Mouse (Mus musculus): ENCODE results near the gene Klrb1f. TPM values are rescaled to one million over a fixed set of nuclear protein-coding genes. Genes with fewer than 3 reads are reported as not detected.
"Not testable (repeated sequence)": the region's sequence is repeated elsewhere in the genome, so short reads cannot be mapped to it uniquely, and the experiment has no call there.

Klrb1f gene
- 0.23 TPM in 1 of 2 replicates, not detected in the other for polyA plus RNA-seq (2014; fragmentation: Nextera tagmentation; extraction: Ambion mirVana)

DNA sequence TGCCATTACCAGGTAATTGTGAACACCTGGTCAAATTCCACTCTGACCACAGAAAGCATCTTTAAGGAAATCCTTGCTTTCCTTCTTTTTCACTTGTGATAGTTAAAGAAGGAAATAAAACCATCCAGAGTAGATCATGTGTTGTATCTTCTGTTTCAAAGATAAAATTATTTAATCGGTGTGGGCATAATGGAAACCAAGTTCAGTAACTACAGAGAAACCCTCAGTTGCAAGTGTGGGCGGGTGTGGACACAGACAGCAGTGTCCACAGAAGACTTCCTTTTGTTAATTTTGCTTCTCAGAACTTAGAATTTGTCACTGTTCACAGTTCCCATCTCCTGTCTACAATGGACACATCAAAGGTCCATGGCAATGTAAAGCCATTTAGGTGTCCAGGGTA is at the start of gene Klrb1f:
TSS of gene Klrb1f (plus strand) at position 301 of the 400 bp plus-strand sequence.
- H3K9me3 ChIP-seq (ENCODE audit: control insufficient read depth, low read length) = no peaks in the 10 kb centered on the region
- no peak for DNase-seq (ENCODE audit: low spot score)
- no peak within 1 kb of the TSS for H3K4me3 ChIP-seq (ENCODE audit: low read depth, low read length)
- 92% methylated on average over 2 of the region's 2 CpGs for WGBS
- no peak within 1 kb of the TSS for H3K9ac ChIP-seq (ENCODE audit: low read length)
- no peak within 1 kb of the TSS for H3K27ac ChIP-seq (ENCODE audit: low read depth, low read length)
- H3K4me2 ChIP-seq (ENCODE audit: low read depth, low read length, severe bottlenecking) = no peak within 1 kb of the TSS
- H3K36me3 ChIP-seq (ENCODE audit: control insufficient read depth, insufficient read depth, low read length) = no peaks in the 10 kb centered on the region
- no peaks in the 10 kb centered on the region; the same call in 1 of the 2 replicates for H3K4me1 ChIP-seq (replicated peaks; ENCODE audit: control insufficient read depth, insufficient read depth, low read length)
- no peaks in the 10 kb centered on the region for H3K27me3 ChIP-seq (ENCODE audit: control insufficient read depth, insufficient read depth, low read length)
- ATAC-seq (replicated peaks; ENCODE audit: low FRiP score) = no peak

DNA sequence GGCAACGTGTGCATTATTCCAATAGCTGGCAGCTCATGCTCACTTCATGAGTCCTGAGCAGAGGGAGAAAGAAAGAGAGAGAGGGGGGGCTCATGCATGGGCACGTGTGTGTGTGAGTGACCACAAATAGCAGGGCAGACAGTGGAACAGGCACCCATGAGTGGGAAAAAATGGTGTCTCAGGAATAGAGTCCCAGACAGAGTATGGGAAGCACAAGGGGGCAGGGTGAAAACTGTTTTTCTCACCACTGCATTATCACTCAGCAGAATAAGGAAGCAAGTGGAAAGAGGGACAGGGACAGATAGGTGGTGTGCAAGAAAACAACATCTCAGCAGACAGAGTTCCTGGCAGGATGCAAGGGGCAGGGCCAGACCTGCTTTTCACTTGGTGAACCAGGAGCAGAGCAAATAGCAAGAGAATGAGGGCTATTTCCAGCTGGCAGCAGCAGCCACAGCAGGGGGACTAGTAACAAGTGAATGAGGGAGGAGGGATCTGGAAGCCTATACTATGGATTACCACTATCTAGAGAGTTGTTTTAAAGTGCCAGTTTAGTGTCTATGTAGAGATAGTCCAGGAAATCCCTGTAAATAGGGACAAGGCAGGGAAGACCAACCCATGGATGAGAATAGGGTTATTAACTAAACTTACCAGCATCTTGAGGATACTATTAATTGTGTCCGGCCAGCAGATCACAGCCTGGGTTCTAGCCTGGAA is 49.5 kb upstream of the Klrb1f start:
- Histone ChIP-seq H3K4me3 (ENCODE audit: low read depth, low read length) (no peak overlapping the region), H3K27me3 (ENCODE audit: control insufficient read depth, insufficient read depth, low read length) (no peaks in the 10 kb centered on the region; the same call in 1 of the 2 replicates), H3K9ac (ENCODE audit: low read length) (no peak overlapping the region), H3K4me2 (ENCODE audit: low read depth, low read length, severe bottlenecking) (no peak overlapping the region), H3K9me3 (ENCODE audit: control insufficient read depth, low read length) (no peaks in the 10 kb centered on the region), H3K4me1 (replicated peaks; ENCODE audit: control insufficient read depth, insufficient read depth, low read length) (no peaks in the 10 kb centered on the region; the same call in 1 of the 2 replicates), H3K36me3 (ENCODE audit: control insufficient read depth, insufficient read depth, low read length) (no peaks in the 10 kb centered on the region), H3K27ac (ENCODE audit: low read depth, low read length) (no peak overlapping the region)
- WGBS = 68% methylated on average over 3 of the region's 3 CpGs
- no peak for ATAC-seq (replicated peaks; ENCODE audit: low FRiP score)
- DNase-seq (ENCODE audit: low spot score) = no peak

- no peak for ATAC-seq (replicated peaks; ENCODE audit: low FRiP score)
- H3K9me3 ChIP-seq (ENCODE audit: control insufficient read depth, low read length) = no peaks in the 10 kb centered on the region
- no peak overlapping the region for H3K27ac ChIP-seq (ENCODE audit: low read depth, low read length)
- H3K36me3 ChIP-seq (ENCODE audit: control insufficient read depth, insufficient read depth, low read length) = no peaks in the 10 kb centered on the region
- no peak overlapping the region for H3K9ac ChIP-seq (ENCODE audit: low read length)
- DNase-seq (ENCODE audit: low spot score) = no peak
- H3K4me2 ChIP-seq (ENCODE audit: low read depth, low read length, severe bottlenecking) = no peak overlapping the region
- no peak overlapping the region for H3K4me3 ChIP-seq (ENCODE audit: low read depth, low read length)
- no peaks in the 10 kb centered on the region; the same call in 1 of the 2 replicates for H3K27me3 ChIP-seq (ENCODE audit: control insufficient read depth, insufficient read depth, low read length)
- WGBS = 65% methylated on average over 13 of the region's 13 CpGs
- no peaks in the 10 kb centered on the region; the same call in 1 of the 2 replicates for H3K4me1 ChIP-seq (replicated peaks; ENCODE audit: control insufficient read depth, insufficient read depth, low read length)
These were observed 48.8 kb upstream of the Klrb1f start for GRCm38 (mm10) chr6:128996768-128997442.

DNA sequence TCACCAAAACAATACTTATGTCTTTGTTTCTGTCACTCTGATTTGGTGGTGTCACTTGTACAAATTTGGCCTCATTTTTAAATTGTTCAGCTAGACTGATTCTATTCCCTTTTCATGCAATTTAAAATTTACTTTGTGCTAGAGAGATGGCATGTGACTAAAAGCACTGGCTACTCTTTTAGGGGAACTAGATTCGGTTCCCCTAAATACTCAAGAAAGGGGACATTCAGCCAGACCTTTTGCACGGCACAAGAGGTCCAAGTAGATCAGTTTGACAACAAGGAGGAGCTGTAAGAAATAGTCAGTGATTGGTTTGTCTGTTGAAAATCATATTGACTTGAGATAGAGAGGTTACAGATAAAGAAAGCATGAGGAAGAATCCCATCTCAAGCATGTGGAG is 44.3 kb upstream of the Klrb1f start:
- no peak overlapping the region for H3K27ac ChIP-seq (ENCODE audit: low read depth, low read length)
- WGBS = 84% methylated on average over 2 of the region's 2 CpGs
- no peaks in the 10 kb centered on the region; the same call in 1 of the 2 replicates for H3K4me1 ChIP-seq (replicated peaks; ENCODE audit: control insufficient read depth, insufficient read depth, low read length)
- no peak overlapping the region for H3K4me3 ChIP-seq (ENCODE audit: low read depth, low read length)
- ATAC-seq (replicated peaks; ENCODE audit: low FRiP score) = no peak
- no peaks in the 10 kb centered on the region for H3K9me3 ChIP-seq (ENCODE audit: control insufficient read depth, low read length)
- H3K9ac ChIP-seq (ENCODE audit: low read length) = no peak overlapping the region
- no peaks in the 10 kb centered on the region for H3K36me3 ChIP-seq (ENCODE audit: control insufficient read depth, insufficient read depth, low read length)
- no peak for DNase-seq (ENCODE audit: low spot score)
- no peaks in the 10 kb centered on the region for H3K27me3 ChIP-seq (ENCODE audit: control insufficient read depth, insufficient read depth, low read length)
- H3K4me2 ChIP-seq (ENCODE audit: low read depth, low read length, severe bottlenecking) = no peak overlapping the region

DNA sequence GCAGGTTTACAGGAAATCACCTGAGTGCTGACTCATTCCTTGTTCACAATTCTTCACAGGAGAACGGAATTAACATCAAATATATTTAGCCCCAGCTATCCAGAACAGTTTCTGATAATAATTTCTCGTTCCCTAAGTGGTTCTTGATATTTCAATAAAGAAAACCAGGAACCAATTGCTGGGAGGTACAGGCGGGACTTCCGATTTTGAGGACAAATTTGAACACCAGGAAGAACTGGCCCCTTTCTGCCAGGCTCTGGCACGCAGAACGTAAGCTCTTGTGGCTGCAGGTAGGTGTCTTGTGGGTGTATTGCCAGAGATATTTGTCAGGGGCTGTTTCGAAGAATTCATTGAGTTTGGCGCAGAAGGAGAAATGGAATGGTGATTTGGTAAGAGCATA is 37.1 kb upstream of the Klrb1f start:
- Histone ChIP-seq H3K9me3 (ENCODE audit: control insufficient read depth, low read length) (no peaks in the 10 kb centered on the region), H3K4me1 (replicated peaks; ENCODE audit: control insufficient read depth, insufficient read depth, low read length) (no peaks in the 10 kb centered on the region), H3K36me3 (ENCODE audit: control insufficient read depth, insufficient read depth, low read length) (no peaks in the 10 kb centered on the region), H3K4me2 (ENCODE audit: low read depth, low read length, severe bottlenecking) (no peak overlapping the region), H3K27ac (ENCODE audit: low read depth, low read length) (no peak overlapping the region), H3K27me3 (ENCODE audit: control insufficient read depth, insufficient read depth, low read length) (no peaks in the 10 kb centered on the region), H3K4me3 (ENCODE audit: low read depth, low read length) (no peak overlapping the region), H3K9ac (ENCODE audit: low read length) (no peak overlapping the region)
- DNase-seq (ENCODE audit: low spot score) = no peak
- ATAC-seq (replicated peaks; ENCODE audit: low FRiP score) = no peak
- 85% methylated on average over 8 of the region's 8 CpGs for WGBS

GRCm38 (mm10) chr6:129009846-129010504 is 35.7 kb upstream of the Klrb1f start:
- not testable (repeated sequence) for H3K27me3 ChIP-seq (ENCODE audit: control insufficient read depth, insufficient read depth, low read length); ATAC-seq (replicated peaks; ENCODE audit: low FRiP score); H3K27ac ChIP-seq (ENCODE audit: low read depth, low read length); H3K36me3 ChIP-seq (ENCODE audit: control insufficient read depth, insufficient read depth, low read length); H3K9ac ChIP-seq (ENCODE audit: low read length); H3K9me3 ChIP-seq (ENCODE audit: control insufficient read depth, low read length); H3K4me2 ChIP-seq (ENCODE audit: low read depth, low read length, severe bottlenecking); DNase-seq (ENCODE audit: low spot score); H3K4me1 ChIP-seq (replicated peaks; ENCODE audit: control insufficient read depth, insufficient read depth, low read length); H3K4me3 ChIP-seq (ENCODE audit: low read depth, low read length)
- 91% methylated on average over 7 of the region's 7 CpGs for WGBS

DNA sequence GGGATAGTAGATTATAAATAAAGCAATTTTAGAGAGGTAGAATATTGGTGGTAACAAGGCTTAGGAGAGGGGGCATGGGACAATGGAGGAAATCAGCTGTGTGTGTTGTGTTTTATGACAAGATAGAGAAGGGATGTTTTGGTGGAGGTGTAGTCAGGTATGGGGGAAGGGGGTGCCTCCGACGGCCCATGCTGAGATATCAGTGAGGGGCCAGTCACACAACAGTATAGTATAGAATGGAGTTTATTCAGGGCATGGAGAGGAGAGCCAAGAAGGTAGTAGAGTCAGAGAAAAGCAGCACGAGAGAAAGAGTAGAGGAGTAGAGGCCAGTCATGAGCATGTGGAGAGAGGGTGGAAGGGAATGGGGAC is 35.2 kb upstream of the Klrb1f start:
- no peak overlapping the region for H3K9ac ChIP-seq (ENCODE audit: low read length)
- H3K9me3 ChIP-seq (ENCODE audit: control insufficient read depth, low read length) = no peaks in the 10 kb centered on the region
- ATAC-seq (replicated peaks; ENCODE audit: low FRiP score) (no peak), DNase-seq (ENCODE audit: low spot score) (no peak)
- WGBS = 81% methylated on average over 3 of the region's 3 CpGs
- H3K36me3 ChIP-seq (ENCODE audit: control insufficient read depth, insufficient read depth, low read length) = no peaks in the 10 kb centered on the region
- H3K4me1 ChIP-seq (replicated peaks; ENCODE audit: control insufficient read depth, insufficient read depth, low read length) = no peaks in the 10 kb centered on the region
- H3K27me3 ChIP-seq (ENCODE audit: control insufficient read depth, insufficient read depth, low read length) = no peaks in the 10 kb centered on the region
- H3K4me2 ChIP-seq (ENCODE audit: low read depth, low read length, severe bottlenecking) = no peak overlapping the region
- H3K27ac ChIP-seq (ENCODE audit: low read depth, low read length) = no peak overlapping the region
- H3K4me3 ChIP-seq (ENCODE audit: low read depth, low read length) = no peak overlapping the region

GRCm38 (mm10) chr6:129012012-129012411 is 33.7 kb upstream of the Klrb1f start:
- not testable (repeated sequence) for H3K27me3 ChIP-seq (ENCODE audit: control insufficient read depth, insufficient read depth, low read length); DNase-seq (ENCODE audit: low spot score); H3K4me1 ChIP-seq (replicated peaks; ENCODE audit: control insufficient read depth, insufficient read depth, low read length); H3K27ac ChIP-seq (ENCODE audit: low read depth, low read length); H3K4me3 ChIP-seq (ENCODE audit: low read depth, low read length); ATAC-seq (replicated peaks; ENCODE audit: low FRiP score); H3K9me3 ChIP-seq (ENCODE audit: control insufficient read depth, low read length); H3K36me3 ChIP-seq (ENCODE audit: control insufficient read depth, insufficient read depth, low read length); H3K4me2 ChIP-seq (ENCODE audit: low read depth, low read length, severe bottlenecking); H3K9ac ChIP-seq (ENCODE audit: low read length)
- WGBS = 97% methylated on average over 17 of the region's 23 CpGs
